Mouse (Mus musculus): ENCODE data around the gene Mob3c.
A peak's percentile ranks its signal among the peaks of the same experiment; 100 is the strongest.

Mob3c gene

DNA sequence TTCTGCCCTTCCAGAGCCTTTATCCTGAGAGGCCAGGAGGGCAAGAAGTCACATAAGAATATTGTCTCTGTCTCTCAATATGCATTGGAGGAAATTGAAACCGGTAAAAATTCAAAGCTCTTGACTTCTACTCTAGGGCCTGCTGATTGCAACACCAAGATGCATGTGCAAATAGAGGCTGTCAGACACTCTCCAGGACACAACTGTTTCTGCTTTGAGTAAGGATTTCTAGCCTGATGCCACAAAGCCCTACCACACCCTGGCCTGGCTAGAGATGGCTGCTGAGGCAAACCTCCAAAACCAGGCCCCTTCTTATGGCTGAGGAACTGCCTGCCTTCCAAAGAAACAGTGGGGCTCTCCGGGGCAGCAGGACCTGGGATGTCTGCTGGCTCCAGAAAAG lies 7.7 kb downstream of the Mob3c start:
- no peak for DNase-seq (ENCODE audit: low spot score)

DNA sequence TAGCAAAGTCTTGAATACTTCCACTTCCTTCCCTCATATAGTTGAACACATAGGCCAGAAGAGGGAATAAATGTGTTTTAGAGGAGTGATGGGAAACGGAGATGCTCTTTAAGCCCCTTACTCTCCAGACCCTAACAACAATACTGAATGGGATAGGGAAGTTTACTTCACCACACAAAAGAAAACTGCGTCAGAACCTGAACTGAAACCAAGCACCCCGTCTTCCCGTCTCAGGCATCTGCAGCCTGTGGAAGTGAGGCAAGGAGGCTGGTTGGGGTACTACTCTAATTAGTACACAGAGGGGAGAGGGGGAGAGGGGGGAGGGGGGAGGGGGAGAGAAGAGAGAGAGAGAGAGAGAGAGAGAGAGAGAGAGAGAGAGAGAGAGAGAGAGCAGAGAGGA lies 10.3 kb downstream of the Mob3c start:
- DNase-seq (ENCODE audit: low spot score), result no peak

DNA sequence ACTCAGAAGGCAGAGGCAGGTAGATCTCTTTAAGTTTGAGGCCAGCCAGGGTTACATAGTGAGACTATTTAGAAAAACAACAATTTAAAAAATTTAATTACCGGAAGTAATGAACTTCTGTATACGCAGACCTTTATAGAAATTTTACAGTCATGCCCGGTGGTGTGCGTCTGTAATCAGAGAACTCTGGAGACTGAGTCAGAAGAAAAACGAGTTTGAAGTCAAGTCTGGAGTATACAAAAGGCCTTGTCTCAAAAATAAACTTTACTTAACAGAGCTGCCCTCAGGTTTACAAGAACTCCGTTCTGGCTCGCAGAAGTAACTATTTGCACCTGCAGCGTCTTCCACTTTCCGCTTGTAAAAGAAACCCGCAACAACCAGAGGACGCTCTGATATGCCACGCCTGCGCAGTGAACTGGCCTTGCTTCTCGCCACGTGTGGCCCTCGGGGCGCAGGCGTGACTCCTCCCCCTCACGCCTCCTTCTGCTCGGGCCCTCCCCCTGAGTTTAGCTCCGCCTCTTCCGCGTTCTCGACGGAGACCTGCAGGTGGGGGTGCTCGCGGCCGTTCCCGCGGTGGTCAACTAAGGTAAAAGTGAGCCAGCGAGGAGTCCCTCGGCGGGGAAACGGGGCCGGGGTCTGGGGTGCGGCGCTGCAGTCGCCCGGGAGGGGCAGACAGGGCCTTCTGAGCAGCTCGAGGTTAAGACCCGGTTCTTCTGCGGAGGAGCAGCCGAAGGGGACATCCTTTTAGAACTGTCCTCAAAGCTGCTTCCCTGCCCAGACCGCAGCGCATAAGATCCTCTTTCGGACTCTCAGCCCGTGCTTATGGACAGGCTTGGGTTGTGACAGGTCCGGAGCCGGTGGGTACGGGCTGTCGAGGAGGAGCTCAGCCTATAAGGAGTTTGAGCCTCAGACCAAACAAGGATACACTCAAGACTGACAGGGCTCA lies 11.1 kb downstream of the Mob3c start, which contains the start of gene Mknk1:
Gene Mknk1, plus strand, starts transcription at position 503 of the 946 bp plus-strand sequence.
- DNase-seq (ENCODE audit: low spot score), result peak; percentile 94

DNA sequence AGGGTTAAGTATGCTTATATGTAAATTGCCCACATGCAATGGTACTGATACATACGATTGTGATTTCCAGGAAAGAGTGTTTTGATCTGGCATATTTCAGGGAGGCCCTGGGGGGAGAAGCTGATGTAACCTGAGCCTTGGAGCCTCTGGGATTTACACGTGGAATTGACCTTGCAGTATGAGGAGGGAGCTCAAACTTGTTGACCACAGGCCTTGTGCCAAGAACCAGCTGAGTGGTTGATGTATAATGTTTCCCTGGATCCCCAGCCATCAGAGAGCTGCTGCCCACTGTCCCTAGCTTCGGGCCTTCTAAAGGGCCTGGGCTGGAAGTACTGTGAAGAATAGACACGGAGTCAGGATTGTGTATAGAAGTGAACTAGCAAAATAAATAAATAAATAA lies 12.1 kb downstream of the Mob3c start:
- DNase-seq (ENCODE audit: low spot score), result no peak

DNA sequence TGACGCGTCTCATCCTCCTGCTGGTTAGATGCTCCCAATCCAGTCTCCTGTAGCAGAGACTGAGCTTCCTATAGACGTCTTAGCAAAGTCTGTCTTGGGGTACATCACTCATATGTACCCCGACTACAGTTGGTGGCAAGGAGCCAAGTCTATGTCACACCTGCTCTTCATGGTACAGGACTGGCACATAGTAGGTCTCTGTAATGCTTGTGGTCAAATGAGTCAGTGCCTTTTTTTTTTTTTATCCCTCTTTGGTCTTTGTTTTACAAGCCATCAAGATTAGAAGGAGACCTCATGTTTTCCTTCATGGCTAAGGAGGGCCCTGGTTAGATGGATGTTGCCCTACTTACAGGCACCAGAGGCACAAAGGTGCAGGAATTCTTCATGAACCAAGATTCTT lies 12.9 kb downstream of the Mob3c start:
- DNase-seq (ENCODE audit: low spot score), result no peak

DNA sequence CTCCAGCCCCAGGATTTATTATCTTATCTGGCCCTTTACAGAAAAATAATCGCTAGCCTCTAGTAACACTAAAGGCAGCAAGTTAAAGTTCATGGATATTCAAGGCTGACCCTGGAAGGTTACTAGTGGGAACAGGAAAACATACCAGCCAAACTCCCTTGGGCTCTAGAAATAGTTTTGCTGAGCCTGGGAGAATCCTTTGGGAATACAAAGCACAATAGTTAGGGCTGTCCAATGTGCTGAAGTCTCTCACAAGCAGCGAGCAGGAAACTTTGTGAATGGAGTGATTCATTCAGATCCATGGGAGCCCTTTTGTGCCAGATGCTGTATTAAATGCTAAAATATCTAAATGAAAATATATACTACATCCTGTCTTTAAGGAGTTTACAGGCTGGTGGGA lies 18.8 kb downstream of the Mob3c start:
- no peak for DNase-seq (ENCODE audit: low spot score)

DNA sequence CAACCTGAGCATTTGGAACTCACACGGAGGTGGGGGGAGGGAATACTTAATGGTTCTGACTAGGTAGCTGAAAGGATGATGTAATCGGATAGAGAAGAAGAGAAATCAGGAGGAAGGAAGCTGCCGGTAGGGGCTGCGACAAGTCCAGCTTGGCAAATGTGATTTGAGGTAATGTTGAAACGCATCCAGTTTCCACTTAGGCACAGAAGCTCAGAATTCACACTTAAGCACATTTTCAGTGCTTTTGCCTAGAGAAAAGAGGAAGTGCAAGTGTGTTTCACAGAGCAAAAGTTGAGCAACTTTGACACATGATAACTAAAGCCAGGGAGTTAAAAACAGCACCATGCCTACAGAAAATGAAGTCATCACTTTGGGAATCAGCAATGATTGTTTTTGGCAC lies 19.5 kb downstream of the Mob3c start:
- DNase-seq (ENCODE audit: low spot score), result no peak

DNA sequence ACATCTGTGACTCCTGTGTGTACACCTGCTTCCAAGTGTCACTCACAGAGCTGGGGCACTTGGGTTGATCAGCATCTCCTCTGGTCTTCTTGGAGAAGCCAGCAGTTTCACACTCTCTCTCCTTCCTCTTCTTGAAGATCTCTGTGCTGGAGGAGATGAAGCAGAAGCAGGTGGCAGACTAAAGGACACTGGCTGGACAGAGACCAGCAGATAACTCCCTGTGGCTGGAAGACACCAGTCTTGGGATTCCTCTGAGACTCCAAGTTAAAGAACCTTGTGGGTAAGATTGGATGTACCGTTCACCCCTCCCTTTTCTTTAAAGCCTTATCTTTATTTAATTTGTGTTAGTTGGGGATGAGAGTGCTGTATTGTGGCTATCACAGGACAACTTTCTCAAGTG lies 20.2 kb downstream of the Mob3c start:
- DNase-seq (ENCODE audit: low spot score), result no peak

DNA sequence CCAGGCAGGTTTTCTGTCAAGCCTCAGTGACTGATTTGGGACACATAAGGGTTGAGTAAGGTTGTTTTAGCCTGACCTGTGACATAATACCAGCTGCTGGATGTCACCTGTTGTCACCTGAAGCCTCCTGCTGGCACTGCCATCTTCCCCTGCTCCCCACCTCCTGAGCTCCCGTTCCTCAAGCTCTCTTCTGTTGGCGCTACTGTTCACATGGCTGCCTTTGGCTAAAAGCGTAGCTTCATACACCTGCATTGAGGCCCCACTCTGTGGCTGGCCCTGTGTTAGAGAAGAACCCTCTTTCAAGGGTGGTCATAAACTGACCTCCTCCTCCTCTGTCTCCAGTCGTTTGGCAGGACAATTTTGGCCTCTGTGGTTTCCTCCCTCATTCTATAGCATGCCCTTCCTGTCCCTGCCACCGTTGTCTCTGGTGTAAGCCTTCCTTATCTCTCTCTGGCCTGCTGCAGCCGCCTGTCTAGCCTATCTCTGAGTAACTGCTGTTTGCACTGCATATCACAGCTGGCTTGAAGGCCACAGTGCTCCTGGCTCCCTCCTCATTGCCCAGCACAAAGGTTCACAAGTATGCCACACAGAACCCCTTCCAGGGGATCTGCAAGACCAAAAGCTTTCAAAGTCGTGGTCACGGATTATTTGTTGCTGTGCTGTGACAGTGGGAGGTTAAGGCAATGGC lies 21.2 kb downstream of the Mob3c start:
- no peak for DNase-seq (ENCODE audit: low spot score)

DNA sequence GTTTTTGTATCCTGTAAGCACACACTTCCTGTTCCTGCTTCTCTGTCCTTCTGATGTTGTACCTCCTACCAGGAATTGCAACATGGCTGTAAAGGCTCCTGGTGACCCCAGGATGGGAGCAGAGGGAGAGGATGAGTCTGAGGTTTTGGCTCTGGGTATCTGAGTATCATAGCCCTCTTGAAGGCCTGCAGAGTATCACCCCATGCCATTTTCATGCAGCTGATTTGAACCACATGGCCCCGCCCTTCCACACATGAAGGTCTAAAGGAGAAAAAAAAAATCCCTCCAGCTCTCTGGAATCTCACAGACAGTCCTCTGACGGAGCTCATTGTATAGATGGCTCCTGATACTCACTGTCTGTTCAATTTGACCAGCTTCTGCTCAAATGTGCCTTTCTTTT lies 22.2 kb downstream of the Mob3c start:
- no peak for DNase-seq (ENCODE audit: low spot score)

DNA sequence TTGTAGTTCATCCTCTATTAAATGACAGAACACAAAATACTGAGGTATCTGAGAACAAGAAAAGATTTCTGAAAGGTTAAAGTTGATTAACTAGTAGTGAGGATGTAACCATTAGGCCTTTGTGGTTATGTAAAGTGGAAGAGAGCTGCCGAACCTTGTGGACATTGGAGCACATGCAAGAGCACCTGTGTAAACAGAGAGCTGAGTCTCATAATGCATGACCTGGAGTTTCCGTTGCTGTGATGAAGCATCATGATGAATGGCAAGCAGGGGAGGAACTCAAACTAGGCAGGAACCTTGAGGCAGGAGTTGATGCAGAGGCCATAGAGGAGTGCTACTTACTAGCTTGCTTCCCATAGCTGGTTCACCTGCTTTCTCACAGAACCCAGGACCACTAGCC lies 22.7 kb downstream of the Mob3c start:
- DNase-seq (ENCODE audit: low spot score), result no peak

DNA sequence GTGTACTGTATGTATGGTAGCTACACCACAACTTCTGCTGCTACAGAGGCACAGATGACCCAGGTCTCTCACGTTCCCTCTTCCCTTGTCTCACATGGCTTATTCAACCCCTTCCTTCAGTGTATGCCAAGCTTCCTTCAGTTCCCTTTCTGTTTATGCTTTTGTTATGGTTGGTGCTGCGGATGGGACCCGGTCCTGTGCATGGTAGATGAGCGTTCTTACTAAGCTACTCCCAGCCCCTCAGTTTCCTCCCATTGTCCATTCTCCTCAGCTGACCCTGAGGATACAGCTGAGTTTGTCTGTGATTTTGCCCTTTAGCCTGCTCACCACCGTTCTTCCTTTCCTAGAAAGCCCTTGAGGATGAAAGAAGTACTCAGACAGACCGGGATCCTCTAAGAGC lies 23.7 kb downstream of the Mob3c start:
- DNase-seq (ENCODE audit: low spot score), result no peak

DNA sequence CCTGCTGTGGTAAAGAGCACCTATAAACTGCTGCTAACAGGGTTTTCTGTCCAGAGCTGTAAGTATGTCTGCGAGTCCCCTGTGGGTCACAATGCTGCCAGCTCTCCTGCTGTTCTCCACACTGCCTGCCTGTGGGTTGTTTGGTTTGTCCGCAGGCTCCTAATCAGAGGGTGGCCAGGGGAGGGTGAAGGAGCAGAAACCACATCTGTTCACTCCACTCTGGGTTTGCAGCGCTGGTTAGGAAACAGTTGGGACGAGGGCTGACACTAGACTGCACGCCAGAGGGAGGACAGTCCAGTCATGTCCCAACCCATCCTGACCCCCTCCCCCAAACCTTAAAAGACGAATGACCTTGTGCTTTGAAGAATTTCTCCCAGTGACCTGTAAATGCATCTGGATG lies 27.2 kb downstream of the Mob3c start:
- DNase-seq (ENCODE audit: low spot score), result no peak

DNA sequence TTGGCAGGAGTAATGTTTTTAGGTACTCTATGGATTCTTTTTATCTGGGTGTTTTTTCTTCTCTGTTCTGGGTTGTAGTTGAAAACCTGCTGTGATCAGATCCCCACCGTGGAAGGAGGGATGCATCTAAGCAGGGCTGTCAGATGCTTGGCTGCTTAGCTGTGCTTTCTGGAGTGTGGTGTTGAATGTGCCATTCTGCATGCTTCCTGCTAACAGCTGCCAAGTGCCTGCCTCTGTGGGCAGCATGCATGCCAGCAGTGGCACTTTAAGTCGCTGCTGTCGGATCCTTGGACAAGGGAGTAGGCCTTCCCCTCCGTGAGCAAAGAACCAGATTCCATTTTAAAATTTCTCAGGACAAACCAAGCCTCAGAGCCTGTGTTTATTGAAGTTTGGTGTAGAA lies 27.7 kb downstream of the Mob3c start:
- no peak for DNase-seq (ENCODE audit: low spot score)

DNA sequence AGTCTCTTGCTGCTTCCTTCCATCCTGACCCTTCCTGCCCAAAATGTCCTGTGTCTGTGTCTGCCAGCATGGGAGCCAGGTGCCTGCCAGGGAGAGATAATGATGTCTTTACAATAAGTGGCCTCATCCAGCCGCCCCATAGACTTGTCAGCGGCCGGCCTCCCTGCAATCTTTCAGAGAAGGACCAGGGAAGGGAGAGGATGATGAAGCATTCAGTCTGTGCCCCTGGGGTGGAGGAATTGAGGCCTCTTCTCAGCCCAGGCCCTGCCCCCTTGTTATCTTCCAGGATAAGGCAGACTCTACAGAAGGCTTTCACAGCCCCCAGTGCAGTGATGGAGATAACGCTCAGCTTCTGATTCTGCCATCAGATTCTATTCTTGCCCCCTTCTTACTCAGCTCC lies 28.4 kb downstream of the Mob3c start:
- DNase-seq (ENCODE audit: low spot score), result no peak

DNA sequence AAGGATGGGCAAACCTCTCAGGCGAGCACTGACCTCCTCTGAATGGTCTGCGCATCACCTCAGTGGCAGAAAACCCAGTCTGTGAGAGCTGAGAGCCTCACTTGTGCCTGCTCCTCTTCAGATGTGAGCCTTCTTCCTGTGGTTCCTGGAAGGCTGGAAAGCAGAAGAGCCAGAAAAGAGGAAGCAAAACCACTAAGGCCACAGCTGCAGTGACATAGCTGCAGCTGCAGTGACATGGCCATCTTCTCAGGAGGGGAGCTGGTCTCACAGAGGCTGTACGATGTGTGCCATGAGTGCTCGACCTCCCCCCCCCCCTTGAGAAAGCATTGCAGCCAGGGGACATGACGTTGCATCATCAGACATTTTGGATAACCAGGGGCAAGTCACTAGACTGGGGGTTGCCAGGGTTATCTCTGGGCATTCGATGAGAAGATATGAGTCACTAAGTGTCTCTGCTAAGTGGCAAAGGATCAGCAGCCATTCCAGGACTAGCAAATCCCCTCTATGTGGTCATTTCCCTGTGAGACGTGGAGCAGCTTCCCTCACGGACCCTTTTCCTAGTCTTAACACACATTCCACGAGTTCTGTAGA lies 29.5 kb downstream of the Mob3c start:
- no peak for DNase-seq (ENCODE audit: low spot score)

DNA sequence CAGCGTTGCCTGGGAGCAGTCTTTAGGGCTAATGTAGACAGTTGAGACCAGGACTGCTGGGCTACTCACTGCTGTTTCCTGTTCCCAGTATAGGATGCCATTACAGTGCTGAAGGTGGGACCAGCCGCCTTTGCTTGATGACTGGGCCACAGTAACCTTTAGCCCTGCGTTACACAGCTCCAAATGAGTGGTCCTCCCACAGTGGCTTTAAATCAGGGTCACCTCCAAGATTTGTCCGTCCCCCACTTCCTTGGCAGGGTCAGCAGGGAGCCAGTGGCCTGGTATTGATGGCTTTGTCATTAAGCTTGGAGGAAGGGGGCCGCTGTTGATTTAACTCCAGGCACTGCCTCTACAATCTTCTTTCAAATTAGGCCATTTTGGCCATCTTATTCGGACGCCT lies 35.5 kb downstream of the Mob3c start:
- no peak for DNase-seq (ENCODE audit: low spot score)

DNA sequence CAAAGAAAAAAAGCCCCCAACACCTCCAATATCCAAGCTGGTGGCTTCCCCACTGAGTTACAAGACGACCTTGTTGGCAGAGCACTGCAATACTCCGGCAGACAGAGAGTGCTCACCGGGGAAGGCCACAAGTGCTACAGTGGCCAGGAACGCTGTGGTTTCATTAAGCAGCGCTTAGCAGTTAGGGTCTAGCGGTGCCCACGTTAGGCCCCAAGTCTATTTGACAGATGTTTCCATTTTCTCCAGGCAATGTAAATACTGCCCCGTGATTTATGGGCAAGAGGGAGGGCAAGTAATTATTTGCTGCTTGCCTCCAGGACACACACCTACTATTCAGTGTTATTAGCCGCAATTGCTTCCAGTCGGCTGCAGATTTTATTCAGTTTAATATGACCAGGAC lies 36.0 kb downstream of the Mob3c start:
- no peak for DNase-seq (ENCODE audit: low spot score)

DNA sequence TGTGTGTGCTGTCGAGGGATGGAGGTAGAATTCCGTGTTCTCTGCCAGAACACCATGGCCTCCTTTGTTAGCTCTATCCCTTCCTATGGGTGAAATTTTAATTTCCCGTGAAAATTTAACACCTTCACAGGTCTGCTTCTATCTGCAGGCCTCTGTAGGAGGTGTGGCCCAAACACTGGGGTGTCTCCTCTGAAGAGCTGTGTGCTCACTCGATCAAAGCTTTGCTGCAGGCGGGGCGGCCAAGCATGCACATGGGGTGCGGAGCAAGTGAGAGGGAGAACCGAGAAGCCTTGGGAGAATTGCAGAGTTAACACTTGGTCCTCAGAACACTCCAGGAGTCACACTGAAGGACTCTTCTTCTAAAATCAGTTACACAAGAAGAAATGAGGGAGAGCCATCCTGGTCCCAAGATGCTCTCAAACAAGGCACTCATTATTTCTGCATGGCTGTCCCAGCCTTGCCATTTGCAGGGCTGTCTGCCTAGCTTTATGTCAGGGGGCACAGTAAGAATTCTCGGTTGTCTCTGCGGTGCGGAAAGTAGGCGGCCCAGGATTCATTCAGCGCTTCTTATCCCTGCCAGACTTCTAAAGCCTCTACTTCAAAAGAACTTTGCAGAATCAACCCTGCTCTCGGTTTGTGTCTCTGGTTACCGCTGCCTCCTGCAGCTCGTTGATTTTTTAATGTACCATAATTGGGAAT lies 41.8 kb downstream of the Mob3c start:
- peak; percentile 67 for DNase-seq (ENCODE audit: low spot score)

DNA sequence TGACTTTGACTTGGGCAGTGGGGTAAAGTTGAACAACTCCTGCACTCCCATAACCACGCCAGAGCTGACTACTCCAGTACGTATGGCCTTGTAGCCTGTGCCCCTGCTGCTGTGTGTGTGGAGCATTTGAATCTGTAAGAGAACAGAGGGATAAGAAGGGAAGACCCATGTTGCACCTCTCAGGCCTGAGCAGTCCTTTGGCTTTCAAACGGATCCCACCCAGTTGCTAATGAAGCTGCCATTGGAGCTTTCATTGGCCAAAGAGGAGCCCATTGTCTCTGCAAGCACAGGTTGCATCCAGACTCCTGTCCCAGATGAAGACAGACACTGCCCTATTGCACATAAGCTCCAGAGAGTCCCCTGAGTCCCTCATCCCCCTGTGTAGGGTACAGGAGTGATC lies 45.3 kb downstream of the Mob3c start:
- no peak for DNase-seq (ENCODE audit: low spot score)

DNA sequence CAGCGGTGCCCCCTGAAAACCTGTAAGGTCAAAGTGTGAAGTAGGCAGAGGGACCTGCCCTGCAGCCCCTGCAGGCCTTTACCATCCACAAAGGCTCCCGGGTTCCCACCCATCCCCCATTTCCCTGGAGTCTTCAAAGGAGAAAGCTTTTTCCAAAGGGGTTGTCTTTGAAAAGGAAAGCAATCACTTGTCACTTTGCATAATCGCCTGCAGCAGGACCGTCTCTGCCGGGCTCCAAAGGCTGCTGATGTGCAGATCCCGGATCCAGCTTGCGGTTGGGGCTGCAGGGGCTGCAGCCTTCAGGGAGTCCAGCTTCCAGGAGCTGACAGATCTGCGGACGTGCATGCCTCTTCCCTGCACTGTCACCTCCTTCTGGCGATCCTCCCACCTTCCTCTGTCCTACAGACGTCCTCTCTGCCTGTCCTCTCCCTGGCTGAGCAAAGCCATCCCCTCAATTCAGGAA lies 50.4 kb downstream of the Mob3c start:
- peak; percentile 69 for DNase-seq (ENCODE audit: low spot score)

DNA sequence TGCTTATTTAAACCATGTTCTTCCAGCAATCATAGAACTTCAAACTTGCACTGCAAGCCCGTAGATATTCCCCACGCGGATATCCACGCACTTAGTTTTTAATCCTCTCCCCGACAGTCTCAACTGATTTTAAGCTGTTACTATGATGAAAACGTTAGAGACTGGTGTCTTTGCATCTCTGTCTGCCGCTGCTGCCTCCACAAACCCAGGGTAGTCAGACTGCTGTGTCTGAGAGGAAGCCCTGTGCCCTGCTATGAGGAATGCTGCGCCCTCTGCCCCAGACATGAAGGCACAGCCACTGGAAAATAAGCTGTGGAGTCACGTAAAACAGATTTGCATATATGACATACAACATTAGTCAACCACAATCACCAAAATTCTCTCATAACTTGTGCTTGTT lies 50.9 kb downstream of the Mob3c start:
- DNase-seq (ENCODE audit: low spot score), result no peak
